Mouse (Mus musculus) c-Kit-positive CD71-negative TER-119-negative erythroid progenitor cells, embryonic 14.5 days (primary cell): ENCODE measurements at regions not wholly inside any gene's neighbourhood (a gene's known extent, or its start where the extent isn't known, plus 50 kb on each side); places are given as distances from the start of the nearest gene placed in this dataset.
A peak's percentile ranks its signal among the peaks of the same experiment; 100 is the strongest.

Source experiments
- DNase-seq: peaks from one replicate; pipeline ENCODE4 v3.0.0-alpha.2; 2013; ENCODE audit warnings: low read depth

DNA sequence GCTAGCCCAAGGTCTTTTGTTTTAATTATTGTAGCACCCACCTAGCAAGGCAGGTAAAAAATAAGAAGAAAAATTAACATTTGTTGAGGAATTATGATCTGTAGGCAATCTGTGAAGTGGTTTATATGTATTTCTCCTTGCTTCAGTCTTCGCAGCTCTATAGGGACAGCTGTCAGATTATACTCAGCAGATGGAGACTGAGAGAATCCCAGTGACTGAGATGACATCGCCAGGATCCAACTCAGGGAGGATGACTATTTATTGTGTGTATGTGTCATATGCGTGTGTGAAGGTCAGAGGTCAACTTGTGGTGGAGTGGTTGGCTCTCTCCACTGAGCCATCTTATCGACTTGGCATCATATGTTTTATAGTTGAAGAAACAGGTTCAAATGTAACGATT, 362.0 kb upstream of the Chd6 start:
- DNase-seq, result no peak

DNA sequence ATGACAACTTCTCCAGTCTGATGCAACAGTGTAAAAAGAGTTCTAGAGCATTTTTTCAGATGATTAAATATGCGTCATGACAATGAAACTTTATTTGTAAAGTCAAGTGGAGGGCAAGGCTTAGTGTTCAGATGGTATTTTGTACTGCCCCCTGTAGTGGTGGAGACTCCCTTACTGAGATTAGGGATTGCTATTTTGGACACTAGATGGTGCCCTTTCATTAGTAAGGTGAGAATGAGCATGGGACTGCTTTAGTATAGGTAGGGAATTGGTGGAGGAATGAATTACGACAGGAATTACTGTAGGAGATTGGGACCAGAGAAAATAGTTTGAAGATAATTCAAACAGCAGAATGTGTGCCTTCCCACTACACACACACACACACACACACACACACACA, 361.1 kb upstream of the Chd6 start:
- no peak for DNase-seq

DNA sequence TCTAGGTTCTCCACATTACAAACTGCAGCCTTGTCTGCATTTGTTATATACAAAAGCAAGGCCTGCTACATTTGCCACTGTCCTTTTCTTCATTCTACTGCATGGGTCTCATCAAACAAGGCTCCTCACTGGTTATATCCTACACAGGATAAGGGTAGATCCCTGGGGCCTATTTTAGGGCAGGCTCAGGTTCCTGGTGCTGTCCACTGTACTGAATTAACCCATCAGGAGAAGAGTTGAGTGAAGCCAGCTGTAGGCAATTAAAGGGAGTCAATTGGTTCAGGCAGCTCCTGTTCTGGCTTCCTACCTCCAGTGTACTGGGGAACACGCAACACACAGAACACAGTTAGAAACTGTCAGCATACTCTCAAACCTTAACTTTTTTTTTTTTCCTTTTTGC, 358.2 kb upstream of the Chd6 start:
- DNase-seq, result no peak

DNA sequence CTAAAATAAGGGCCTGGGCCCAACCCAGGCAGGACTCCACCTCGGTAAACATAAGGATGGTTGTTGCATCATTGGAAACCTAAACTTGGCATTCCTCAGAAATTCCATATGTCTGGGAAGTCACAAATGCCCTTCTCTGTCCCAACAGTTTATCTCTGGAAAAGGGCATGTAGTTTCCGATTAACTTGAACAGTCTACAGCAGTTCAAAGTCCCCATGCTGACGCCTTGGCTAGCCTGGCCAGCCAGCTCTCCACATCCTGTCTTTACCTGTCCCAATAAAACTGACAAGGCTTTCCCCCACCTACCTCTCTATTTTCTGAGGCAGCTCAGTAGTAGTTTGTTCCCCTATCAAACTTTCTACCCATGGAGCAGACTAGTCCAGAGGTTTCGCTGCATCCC, 351.7 kb upstream of the Chd6 start:
- DNase-seq, result no peak

DNA sequence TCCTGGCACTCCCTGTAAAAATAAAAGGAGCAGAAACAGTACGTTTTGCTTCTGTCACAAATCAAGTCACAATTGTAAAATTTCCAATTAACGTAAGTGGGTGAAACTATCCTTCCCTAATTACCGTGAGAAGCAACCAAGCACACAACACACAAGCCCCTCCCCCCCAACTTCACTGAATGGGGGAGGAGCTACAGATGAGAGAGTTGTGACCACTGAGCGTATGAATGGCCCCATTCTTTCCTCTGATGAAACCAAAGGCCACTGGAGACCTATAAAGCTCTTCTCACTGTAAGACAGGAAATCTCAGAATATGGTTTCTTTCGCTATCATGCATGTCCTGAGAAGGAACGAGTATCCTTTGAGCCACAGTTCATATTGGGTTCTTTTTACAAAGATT, 345.6 kb upstream of the Chd6 start:
- no peak for DNase-seq

DNA sequence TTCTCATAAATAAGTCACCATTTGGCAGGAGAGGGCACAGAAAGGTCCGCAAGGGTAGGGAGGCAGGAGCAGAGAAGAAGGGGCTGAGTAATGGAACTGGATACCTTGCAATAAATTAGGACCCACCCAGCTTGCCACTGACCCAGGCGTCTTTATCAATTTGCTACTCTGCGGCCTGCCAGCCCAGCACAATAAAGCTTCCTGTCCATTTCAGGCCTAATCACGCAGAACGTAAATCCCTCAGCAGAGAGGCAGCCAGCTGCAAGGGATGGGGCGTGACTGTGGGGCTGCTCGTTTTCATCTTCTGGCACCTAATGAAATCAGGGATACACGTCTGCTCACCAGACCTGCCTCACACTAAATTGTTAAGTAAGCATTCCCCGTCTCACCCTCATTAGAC, 324.9 kb upstream of the Chd6 start:
- DNase-seq, result no peak

DNA sequence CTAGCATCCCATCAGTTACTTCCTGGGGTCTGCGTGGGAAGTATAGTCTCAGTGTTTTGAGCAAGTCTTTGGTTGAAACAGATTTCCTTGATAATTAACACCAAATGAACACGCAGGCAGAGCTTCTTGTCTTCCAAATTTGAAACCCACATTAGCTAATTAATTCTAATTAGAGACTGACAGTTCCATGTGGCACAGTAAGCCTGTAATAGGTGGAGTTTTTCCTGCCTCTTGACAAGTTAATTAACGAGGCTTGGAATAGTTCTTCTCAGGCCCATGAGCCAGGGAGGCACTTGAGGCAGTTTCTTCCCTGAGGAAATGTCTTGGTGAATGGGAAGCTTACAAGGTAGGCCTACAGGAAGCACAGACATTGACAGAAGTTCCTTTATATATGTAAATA, 320.4 kb upstream of the Chd6 start:
- no peak for DNase-seq

DNA sequence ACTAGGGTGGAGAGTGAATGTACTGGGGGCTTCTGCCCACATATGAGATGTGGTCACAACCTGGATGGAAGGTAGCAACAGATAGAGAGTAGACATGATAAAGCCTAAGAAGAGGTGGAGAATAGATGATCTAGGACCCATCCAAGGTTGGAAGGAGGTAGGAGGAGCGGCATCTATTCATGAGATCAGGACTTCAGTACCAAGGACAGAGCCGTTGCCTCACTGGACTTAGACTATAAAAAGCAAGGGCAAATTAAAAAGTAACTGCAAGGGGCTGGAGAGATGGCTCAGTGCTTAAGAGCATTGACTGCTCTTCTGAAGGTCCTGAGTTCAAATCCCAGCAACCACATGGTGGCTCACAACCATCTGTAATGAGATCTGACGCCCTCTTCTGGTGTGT, 316.7 kb upstream of the Chd6 start:
- no peak for DNase-seq

DNA sequence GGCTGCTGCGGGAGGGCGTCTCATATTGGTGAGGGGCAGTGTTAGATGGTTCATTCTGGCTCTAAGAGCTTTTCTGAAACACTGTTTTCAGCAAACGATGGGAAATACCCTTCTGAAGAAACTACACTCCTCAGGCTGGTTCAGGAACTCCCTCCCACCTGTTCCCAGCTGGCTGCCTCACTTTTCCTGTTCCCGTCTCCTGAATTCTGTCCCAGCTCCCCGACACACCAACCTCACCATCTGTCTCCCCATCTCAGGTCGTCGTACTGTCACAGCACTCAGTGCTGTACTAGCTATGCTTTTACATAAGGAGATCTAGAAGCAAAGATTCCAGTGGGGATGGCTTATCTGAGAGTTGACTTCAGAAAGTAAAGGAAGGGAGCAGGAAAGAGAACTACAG, 309.2 kb upstream of the Chd6 start:
- DNase-seq, result no peak

DNA sequence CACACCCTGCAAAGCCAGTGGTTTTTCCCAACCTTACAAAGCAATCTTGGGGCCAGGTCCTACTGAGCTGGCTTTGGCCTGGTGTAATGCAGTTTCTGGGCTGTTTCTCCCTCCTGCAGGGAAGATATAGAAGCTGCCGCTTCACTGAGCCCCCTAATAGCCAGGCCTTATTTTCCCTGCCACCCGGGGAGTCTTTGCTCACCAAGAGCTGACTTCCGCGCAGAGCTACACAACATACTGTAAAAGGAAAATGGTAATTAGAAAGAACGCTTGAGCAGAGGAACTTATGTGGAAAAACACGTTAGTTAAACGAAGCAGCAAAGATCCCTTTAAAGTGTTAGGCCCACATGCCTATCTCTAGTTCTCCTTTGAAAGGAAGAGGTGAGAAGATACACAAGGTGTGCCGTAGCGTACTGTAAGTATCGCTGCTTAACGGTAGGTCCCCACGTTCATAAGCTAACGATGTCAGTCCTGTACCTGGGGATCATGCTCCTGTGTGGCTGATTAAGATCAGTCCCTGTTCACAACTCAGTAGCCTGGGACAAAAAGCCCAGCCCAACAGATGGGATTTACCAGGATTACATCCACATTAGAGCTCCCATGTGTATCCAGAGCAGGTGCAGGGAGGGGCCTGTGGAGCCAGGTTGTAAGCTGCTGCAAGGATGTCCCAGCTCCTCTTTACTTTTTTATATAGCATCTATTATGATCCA, 307.5 kb upstream of the Chd6 start:
- no peak for DNase-seq

DNA sequence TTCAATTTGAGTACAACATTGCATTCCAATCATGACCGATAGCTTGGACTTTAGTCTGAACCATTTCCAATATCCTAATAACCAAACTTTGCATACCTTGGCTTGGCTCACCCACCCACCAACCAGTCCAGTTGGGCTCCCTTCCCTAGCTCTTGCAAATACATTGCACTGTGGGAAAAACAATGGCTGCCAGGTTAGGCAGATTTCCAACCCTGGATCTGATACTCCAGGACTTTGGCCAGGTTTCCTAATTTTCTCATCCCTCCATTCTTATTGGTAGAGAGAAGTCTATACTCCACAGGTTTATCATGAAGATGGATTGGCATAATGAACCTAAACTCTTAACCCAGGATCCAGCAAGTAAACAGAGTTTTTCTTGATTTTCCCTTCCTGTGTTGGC, 299.4 kb upstream of the Chd6 start:
- DNase-seq, result no peak

DNA sequence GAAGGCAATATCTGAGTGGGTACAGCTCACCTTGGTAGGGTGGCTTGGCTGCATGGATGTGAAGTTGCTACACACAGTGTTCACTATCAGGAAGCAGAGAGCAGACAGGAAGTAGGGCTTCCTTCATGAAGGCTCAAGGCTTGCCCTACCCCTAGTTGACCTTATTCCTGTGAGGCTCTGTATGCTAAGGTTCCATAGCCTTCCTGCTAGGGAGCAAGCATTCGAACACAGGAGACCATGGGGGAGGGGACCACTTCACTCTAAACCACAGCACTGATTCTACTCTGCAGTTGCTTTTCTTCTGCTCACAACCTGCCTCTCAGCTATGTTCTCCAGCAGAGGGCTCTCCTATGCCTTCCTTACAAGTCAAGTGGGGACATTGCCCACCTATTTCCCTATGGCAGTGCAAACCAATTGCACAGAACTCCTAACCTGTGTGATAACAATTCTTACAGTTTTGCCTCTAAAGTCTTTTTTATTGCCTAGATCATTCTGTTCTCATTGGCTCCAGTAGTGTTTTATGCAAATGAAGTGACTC, 297.0 kb upstream of the Chd6 start:
- DNase-seq, result no peak

DNA sequence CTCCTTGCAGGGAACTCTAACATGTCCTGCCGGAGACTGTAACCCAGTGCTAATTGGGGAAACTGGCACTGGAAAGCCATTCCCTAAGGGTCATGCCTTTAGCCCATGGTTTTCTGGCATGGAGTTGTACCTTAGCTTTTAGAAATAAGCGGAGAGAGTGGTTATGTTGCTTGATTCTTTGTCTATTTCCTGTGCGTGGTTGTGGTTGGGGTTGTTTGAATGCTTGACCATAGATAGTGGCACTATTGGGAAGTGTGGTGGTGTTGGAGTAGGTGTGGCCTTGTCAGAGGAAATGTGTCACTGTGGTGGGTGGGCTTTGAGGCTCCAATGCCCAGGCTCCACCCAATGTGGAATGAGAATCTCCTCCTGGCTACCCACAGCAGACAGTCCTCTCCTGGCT, 289.2 kb upstream of the Chd6 start:
- no peak for DNase-seq

DNA sequence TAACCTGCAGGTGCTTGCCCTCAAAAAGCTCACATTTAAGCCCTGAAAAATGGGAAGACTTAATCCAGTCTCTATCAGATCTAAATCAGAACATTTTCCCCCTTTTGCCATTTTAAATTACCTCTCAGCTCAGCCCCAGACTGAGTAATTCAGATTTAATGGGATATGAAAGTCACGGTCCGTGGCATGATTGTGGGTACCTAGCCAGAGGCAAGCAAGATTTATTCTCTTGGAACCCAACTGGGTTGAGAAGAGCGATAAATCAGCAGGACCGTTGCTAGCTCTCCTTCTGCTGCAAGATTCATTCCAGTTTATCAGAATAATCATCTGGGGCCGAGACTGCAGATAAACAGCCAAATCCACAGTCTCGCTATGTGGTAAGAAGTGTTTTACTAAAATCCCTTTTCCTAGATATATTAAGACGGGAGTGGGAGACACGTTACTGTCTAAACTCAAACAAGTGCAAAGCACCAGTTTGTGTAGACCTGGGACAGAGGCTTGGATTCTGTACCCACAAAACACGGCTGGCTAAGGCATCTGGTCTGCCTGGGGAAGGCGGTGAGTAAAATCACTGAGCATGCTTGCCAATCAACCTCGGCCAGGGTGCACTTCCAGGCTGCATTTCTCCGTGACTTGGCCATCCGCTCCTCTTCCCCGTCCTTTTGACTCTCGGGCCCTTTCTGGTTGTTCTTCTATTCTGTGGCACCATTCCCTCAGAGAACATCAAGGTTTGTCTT, 282.2 kb upstream of the Chd6 start:
- DNase-seq, result no peak

DNA sequence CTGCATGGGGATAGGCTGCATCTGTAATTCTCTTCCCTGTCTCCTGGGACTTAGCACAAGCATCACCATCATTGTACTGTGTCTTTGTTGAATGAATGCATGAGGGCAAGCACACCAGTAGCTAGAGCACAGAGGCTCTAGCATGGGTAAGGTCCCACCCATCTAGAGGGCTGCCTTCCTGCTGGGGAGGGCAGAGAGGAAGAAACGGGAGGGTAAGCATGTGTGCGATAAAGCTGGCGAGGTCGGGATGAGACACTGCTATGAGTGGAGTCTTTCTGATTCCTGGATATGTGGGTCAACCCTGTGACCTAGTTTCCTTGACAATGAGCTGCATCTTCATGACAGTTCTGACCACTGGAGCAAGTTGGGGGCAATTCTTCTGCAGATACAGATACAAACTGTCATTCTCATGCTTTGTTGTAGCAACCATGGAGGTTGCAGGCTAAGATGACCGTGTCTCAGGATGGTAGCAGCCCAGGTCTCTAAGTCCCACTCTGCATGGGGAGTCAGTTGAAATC, 280.5 kb upstream of the Chd6 start:
- no peak for DNase-seq

DNA sequence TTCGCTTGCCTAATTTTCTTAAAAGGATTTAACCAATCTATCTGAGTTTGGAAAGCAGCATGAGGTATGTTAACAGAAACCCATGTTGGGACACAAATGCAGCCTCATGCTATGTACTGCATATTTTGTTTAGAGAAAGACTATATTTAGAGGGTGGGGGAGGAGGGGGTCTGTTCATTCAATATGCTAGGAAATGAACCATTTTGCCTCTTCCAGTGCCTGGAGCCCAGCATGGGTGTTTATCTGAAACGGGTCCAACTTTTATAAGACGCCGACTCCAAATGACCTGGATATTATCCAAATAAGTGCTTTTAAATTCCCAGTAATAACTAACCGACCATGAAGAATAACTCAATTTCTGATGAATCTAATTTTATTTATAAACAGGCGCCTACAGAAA, 278.2 kb upstream of the Chd6 start:
- DNase-seq, result no peak

DNA sequence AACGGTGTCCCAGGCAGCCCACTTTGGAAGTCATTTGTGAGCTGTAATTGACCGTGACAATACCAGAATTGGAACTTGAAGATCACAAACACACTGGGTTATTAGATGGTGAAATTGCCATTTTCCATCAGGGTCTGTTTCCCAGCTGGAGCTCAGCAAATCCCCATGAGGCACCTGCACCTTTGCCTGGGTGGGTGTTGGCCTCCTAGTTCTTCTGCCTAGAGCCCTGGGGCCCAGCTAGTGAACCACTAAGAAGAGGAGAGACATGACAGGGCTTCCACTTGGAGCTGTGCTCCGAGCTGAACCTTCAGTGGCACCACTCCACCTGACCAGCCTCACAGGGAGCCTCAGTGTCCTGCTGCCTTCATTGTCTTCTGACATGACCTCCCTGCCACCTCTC, 273.5 kb upstream of the Chd6 start:
- no peak for DNase-seq

DNA sequence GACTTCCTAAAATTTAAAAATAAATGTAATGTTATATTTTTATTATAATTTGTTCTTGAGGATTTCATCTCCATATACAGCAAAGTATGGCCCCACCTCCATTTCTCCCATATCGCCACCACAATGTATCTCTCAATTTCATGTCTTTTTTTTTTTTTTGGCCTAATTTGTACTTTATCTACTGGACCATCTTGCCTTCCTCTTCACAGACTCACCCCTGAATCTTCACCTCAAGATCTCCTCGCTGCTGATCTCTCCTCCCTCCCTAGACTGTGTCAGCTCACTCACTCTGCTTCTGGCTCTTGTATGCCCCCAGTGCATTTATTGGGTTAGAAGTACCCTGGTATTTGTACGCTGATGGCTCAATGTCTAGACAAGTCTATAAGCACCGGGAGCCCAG, 269.4 kb upstream of the Chd6 start:
- no peak for DNase-seq

DNA sequence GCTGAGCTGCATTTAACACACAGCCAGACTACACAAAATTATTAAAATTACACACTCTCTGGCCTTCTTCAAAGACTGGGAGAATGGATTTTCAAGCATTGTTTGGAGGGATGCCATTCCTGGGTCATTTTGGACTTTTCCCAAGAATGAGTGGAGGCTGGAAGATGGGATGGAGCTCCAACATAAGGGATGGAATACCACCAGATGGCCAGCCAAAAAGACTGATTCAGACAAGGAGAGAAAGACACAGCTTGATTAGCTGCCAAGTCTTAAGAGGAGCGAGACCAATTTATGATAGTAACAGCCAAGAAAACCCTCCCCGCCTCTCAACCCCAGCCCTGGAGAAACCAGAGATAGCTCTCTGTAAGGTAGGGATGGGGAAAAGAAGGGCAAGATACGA, 253.4 kb upstream of the Chd6 start:
- DNase-seq, result no peak

DNA sequence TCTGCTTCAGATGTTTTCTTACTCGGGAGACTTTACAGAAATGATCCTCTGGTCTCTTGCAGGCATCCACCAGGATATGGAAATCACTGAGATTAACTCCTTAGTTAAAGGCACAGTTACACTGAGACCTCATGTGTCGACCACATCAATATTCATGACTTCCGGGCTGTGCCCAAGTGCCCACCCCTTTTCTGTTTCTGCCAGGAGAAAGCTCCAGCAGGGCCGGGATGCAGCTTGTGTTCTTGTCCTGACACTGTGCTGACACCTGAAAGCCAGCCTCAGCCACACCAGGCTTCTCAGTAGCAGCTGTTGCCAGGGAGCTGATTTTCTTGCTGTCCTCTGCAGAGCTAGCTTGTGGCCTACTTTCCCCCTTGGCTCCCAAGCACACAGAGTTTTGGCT, 240.2 kb upstream of the Chd6 start:
- no peak for DNase-seq

DNA sequence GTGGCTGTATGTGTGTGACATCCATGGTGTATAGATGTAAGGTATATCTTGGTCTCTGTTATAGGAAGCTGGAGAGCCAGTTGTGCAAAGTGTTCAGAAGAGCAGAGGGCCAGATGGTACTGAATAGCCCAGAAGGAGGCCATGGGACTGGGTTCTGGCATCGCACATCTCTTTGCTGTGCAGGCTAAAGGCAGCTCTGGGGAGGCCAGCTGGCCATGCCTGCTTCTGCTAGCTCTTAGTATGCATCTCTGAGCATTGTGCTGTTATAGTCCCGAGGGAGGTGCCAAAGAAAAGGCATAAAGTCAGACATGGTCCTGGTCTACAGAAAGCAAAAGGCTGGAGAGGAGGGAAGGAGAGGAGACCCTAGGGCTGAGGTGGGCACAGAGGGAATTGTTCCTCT, 235.1 kb upstream of the Chd6 start:
- DNase-seq, result no peak

DNA sequence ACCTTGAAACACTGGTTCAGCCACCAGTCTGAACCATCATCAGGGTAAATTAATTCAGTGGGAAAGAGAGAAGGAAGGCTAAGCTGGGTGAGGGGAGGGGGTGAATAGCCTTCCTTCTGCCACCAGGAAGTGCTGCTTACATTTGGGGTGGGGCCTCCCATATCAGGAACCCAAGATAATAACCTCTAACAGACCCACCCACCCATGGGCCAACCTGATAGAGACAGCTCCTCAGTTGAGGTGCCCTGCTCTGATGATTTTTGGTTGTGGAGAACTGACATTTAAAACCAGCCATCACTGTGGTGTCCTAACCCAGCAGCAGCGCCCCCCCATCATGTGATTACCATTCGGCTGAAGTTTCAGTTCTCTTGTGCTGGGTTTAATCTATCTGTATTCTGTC, 233.8 kb upstream of the Chd6 start:
- no peak for DNase-seq

DNA sequence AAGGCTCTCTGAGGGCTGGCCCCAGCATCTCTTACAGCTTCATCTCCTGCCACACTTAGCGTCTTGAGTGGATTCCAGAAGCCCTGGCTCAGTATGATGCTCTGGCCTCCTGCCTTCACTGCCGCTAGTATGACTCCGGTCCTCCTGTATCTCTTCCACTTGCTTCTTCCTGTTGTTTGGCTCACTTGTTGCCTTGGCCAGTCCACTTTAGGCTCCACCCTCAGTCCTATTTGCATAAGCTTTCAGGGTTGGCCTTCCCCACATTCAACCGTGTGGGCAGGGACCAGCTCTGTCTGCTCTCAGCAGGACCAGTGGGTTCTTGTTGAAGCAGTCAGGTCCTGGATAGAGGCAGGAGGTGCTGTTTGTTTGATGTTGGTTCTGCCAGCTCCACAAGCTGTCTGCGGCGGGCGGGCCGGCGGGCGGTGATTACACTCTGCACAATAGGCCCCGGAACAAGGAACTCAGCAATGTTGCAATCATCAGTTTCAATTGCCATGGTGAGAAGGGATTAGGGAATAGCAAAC, 232.6 kb upstream of the Chd6 start:
- peak; percentile 16 for DNase-seq
